Mouse (Mus musculus) adrenal gland, adult 18-20 months (tissue): ENCODE data around the gene Msi2. TPM values are rescaled to one million over a fixed set of nuclear protein-coding genes. Genes with fewer than 3 reads are reported as not detected.

Experiments used
- DNase-seq, 2 experiments: peaks; one replicate each; pipeline ENCODE4 v3.0.0; 2021 to 2022; ENCODE audit warnings: low spot score in 2 of 2
- long read RNA-seq, 2 experiments: library from polyadenylated mRNA; stranded (forward); transcript quantifications; one replicate each; pipeline ENCODE4 v2.0.0; 2021
- total RNA-seq, 2 experiments: library from RNA; stranded (reverse); gene quantifications; 1 replicate in 1 of 2; 2 replicates in 1 of 2; pipeline ENCODE4 v1.2.3; 2021

The Msi2 gene
- total RNA-seq: 100 to 1,000 TPM; 196 to 204 TPM
- long read RNA-seq, experiment 1, partial matches to known transcripts: 1 of 16 reads
- long read RNA-seq, experiment 1, other reads (novel, unspliced or antisense): 14 of 16 reads
- long read RNA-seq, experiment 2, full-length matches to known transcripts: 7 of 22 reads
- long read RNA-seq, experiment 2, partial matches to known transcripts: 3 of 22 reads
- long read RNA-seq, experiment 2, other reads (novel, unspliced or antisense): 12 of 22 reads

DNA sequence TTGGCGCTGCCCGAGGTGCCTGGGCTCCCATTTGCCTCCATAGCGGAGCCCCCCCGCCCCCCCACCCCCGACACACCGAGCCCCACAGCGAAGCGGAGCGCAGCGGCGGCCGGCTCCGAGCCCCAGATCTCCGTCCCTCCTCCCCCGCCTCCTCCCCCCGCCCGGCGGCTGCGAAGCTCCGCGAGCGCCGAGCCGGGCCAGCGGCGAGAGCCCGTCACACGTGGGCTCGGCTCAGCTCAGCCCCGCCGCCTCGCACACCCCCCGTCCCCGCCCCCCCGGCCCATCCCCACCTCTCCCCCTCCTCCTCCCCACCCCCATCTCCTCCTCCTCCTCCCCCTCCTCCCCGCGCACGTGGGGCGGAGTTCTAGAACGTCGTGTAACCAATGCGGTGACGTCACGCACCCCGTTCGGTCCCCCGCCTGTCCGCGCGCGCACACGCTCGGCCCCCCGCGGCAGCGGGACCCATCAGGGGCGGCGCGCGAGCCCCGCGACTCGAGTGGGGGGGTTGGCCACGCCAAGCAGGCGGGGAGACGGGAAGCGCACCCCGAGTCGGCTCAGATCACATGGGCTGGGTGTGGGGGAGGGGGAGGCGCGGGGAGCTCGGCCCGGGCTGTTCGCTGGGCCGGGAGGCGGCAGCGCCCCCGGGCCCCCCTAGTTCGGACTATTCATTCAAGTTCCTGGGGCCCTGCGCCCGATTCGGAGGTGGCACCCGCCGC, at the start of gene Msi2:
Gene Msi2 (minus strand): TSS at position 464 of the 716 bp plus-strand sequence.
- peak; percentile 88 to 90 for DNase-seq

DNA sequence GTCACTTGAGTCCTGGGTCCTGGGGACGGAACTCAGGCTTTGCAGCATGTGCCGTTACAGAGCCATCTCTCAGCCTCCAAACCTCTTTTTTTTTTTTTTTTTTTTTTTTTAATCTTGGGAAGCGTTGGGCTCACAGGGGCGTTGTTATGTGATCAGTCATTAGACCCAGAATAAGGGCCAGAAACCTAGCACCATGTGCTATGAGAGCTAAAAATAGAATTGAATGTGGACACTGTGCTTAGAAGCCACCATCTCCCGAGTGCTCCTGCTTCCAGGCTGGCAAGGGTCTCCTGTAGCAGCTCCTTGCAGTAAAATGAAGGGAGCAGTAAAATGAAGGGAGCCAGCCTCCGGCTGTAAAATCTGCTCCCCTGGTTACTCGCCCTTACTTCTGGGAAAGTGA, 47.3 kb upstream of the Msi2 start:
- DNase-seq: no peak

DNA sequence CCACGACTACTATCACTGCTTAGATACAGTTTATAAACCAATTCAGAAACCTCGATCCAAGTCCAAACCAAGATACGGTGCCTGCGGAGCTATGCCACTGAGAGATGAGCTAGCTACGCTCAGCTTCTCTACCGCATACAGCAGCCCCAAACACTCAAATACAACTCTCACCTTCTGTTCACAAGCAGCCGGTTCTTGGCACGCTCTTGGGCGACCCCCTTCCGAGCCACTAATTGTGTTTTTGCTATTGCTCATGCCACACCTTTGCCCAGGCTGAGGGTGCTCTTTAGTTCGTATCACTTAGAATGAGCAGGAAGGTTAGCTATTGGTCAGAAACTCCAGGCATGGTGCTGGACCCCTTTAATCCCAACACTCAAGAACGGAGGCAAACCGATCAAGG, 45.1 kb upstream of the Msi2 start:
- DNase-seq: no peak

DNA sequence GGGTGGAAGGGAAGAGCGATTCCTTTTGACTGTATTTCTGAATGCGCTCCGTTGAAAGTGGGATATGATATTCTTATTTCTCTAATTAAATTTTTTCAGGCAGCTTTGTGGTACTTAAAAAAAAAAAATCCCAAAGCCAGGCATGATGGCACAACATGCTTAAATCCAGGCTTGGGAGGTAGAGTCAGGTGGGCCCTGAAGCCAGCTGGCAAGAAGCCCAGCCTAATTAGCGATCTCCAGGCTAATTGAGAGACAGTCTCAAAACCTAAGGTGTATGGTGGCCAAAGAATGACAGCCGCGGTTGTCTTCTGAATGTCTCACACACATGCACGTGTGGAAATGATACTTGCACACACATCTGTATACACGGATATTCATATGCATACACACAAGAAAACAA, 41.2 kb upstream of the Msi2 start:
- DNase-seq: no peak

DNA sequence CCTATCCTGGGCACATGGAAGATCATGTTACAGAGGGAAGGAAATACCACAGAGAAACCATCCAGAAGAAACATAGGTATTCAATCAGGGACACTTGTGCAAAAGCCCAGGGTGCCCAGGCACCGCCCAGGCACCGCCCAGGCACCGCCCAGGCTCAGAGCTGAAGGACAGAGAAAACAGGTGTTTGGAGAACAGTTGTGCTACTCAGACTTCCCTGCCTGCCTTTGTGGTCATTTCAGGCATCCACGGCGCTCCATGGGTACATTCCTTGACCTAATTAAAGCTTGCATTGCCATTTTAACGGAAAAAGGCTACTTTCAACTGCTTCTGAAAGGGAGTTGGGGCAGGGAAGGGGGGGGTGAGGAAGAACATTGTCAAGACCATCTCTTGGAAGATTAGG, 40.1 kb upstream of the Msi2 start:
- no peak for DNase-seq

DNA sequence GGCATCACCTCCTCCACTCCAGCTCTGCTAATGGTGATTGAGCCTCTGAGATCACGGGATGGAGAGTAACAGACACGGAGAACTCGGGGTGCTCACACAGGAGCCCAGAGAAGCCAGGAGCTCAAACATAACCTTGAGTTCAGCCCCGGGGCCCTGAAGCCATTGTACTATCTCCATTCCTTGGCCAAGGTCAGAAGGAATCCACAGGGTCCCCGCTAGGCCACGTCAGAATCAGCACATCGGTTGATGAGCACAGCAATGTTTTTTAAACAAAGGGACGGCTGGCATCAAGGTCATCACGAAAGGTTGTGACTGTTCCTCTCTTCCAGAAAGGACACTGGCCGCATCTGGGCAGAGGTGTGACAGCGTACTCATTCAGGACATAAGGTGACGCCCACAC, 27.0 kb upstream of the Msi2 start:
- peak in 1 of 2 experiments; percentile 22 for DNase-seq

DNA sequence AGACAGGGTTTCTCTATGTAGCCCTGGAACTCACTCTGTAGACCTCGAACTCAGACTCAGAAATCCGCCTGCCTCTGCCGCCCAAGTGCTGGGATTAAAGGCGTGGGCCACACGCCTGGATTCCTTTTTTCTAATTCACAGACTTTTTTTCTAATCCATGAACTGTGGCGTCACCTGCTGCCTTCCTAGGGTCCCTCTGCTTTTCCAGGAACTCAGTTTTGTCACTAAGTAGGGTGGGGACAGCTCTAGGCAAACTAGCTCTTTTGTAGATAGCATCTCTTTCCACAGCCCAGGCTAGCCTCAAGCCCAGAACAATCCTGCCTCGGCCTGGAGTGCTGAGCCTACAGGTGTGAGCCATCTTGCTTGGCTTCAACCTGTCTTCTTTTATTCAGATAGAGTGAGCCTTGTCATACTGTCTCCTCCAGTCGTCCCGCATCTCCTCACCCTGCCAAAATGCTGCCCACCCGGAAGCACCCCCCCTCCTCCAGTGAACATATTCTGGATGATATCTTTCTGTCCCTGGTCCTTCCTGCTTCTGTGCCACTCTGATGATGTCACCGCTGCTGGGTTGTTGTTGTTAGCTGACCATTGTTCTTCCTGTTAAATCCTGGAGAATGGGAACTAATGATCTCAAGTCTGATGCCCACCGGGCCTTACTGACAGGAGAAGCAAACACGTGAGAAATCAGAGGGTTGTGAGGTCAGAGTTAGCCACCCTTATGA, 21.4 kb upstream of the Msi2 start:
- no peak for DNase-seq

DNA sequence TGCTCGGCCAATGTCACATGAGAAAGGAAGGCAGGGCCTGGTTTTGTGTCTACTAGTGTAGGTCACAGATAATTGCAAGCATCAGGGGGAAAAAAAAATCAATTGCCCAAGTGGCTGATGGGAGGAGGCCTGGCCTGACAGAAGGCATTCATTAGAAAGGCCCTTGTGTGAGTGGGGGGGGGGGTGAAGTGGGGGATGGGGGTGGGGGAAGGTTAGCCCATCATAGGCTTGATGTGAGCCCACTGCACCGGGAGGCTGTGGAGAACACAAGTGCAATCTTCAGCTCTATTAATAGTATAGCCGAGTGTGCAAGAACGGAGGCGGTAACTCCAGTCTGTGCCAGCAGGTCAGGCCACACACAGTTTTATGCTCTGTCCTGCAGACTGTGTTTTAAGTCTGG, 11.1 kb upstream of the Msi2 start:
- DNase-seq: no peak

DNA sequence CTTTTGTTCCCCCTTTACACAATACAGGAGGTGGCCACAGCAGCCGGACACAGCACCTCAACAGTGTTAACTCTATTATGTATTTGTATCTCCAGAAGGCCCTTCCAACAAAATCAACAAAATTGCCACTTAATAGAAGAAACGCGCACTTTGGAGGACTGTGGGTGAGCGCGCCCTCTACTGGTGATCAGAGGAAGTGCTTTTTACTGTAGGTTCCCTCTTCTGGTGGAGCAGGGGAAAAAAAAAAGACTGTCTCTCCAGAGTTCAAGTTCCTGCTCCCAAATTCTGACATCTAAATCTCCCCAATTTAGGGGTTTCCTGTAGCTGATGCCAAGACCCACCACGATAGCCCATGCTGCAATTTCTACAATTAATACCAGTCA, 10.2 kb upstream of the Msi2 start:
- peak; percentile 78 to 81 for DNase-seq

DNA sequence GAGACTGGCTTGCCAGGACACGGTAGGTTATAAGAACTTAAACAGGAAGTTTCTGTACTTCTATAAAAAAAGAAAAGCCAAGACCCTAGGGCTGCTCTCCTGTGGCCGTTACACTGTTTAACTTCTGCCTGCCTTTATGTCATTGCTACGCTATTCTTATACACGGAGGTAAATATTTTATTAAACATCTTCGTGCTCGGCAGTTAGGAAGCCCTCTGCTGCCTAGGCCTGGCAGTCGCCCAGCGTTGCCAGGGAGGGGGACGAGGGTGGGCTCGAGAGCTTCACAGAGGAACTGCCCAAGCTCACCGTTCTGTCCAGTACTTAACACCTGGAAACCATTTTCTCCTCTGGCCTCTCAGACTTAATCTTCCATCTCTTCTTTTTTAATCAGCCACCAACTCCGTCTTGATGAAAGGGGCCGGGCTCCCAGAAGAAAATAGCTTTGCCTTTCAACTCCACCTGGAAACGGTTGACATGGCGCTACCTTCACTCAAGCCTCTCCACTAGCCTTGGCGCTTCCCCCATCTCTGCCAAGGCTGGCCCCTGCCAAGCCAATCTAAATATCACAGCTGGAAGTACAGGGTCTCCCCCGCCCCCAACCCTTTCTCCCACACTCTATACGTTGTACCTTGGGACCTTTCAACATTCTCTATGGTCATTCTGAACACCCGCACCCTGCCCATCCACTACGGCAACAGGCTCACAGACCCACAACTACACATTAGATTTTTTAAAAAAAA, 9.6 kb upstream of the Msi2 start:
- DNase-seq: no peak

DNA sequence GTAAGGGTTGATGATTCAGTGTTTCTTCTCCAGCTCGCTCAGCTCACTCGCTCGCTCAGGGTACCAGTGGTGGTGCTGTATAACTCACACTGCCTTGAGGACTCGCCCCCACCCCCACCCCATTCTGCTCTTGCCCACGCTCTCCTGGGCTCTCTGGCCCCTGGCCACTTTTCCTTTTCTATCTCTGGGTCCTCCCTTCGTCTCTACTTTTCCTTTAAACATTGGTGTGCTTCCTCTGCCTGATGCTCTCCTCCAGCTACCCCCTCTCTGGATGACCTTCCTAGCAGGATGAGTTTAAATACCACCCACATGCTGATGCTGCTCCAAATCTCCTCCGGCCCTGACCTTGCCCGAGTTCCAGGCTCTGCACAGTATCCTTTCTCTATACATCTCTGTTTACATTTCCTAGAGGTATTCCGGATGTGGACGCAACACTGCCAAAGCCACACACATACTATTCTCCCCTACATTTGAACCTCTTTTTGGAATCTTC, 2.9 kb upstream of the Msi2 start:
- DNase-seq: no peak

DNA sequence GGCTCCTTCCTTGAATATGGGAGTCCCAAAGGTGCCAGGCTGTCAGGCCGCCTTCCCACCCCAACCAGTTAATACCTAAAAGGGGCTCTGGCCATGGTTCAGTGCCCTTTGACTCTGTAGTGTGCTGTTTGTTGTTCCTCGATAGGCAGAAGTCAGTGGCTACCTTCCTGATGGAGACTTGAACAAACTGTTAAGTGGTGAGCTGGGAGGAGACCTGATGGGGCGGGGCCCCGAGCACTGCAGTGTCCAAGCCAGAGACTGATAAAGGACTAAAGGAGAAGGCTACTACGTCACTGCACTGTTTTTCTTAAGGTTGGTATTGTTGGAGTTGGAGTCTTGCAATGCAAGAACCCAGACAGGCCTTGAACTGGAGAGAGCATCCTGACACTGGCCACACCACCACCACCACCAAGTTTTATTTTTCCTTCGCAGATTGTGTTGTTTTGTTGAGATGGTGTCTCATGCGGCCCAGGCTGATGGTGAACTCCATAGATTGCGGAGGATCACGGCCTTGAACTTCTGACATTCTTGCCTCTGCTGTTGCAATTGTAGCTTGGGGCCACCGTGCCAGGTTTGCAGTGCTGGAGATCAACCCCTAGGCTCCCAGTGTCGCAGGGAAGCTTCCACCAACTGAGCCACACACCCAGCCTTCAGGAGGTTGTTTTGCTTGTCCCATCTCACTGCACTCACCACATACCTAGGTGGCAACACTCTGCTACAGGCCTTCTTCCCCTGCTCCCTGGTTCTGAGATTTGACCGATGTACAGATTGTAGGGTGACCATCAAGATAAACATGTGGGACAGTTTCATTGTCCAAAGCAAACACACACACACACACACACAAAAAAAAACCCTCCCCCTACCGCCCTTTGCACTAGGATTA, 2.2 kb upstream of the Msi2 start:
- DNase-seq: no peak

DNA sequence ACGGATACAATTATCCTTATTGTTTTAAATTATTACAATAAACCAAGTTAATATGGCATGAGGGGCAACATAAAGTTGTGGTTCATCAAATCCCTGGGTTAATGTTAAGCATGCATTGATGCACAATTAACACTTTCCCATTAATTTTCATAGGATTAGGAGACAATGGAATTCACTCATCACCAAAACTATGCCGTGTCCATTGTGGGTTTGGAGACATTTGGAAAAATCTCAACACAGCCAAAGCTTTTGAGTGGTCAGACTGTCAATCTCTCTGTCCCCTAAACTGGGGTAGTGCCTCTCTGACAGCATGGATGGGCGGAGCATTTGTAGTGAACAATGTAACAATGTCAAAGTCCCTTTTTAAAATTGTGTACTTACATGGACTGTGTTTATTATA, 1.3 kb upstream of the Msi2 start:
- DNase-seq: no peak

DNA sequence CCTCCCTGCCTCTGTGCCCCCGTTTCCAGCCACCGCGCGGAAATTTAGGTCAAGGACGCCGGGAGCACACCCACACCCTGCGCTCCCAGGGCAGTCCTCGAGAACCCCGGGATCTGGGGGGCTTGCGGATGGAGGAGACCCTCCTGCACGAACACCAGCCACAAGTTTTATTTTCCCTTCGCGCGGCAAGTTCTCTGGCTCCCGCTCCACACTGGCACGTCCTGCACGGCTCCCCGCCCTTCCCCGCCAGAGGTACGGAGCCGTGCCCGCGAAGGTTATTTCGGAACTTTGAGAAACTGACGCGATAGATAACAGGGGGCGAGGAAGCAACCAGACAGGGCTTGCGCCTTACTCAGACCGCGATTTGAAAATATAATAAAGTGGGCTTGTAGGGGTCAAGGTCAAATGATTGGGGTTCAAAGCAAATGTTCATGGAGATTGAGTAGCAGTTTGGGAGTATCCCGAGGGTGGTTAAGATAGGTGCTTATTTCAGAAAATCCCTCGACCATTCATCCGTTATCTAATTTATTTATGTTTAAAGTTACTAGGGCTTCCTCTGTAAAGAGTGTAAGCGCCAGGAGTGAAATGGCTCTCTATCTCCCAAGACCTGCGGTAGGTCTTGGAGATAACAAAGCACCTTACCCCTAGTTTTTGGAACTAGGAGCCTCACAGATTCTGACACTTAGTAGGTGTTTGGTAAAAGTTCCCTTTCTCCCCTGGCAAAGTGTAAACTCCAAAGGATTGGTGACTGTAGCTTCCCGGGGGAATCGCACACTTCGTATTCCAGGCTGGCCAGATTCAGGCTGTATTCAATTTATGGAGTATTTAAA, 668 bp upstream of the Msi2 start:
- DNase-seq: peak in 1 of 2 experiments; percentile 76

DNA sequence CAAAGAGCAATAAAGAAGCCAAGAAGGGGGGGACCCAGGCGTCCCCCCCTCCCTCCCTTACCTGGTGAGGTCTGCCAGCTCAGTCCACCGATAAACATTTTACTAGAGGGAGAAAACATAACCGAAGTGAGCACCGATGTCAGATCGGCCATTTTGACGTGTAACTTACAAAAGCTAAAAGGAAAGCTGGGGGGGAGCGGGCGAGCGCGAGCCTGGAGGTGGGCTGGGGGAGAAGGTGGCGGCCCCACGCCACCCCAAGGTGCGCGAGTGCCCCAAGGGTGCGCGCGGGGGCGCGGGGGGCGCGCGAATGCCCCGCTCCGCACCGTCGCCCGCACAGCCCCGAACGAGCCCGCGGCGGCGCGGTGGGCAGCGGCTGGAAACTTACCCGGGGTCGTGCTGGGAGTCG, 666 bp downstream of the Msi2 start:
- no peak for DNase-seq

DNA sequence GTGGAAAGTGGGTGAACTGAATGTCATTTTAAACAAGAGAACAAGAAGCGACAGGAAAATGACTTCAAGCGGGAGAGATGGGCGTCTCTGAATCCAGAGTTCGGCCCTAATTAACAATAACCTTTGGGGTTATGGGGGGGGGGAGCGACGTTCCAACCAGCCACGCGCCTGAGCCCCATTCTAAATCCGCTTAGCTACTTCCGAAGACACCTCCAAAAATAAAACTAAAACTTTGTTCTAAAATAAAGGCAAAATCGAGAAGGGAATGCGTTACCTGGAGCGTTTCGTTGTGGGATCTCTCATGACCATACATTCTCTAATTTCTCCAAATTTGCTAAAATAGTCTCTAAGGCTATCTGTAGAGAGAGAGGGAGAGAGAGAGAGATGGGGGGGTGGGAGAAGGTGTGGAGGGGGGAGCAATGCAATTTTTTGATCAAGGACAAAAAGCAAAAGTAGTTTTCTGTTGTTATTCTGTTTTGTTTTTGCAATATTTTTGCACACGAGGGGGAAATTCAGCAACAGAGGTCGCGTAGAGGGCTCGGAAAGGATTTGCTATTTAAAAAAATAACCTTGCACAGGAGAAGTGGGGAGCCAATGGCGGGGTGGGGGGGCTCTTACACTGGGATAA, 1.2 kb downstream of the Msi2 start:
- no peak for DNase-seq

DNA sequence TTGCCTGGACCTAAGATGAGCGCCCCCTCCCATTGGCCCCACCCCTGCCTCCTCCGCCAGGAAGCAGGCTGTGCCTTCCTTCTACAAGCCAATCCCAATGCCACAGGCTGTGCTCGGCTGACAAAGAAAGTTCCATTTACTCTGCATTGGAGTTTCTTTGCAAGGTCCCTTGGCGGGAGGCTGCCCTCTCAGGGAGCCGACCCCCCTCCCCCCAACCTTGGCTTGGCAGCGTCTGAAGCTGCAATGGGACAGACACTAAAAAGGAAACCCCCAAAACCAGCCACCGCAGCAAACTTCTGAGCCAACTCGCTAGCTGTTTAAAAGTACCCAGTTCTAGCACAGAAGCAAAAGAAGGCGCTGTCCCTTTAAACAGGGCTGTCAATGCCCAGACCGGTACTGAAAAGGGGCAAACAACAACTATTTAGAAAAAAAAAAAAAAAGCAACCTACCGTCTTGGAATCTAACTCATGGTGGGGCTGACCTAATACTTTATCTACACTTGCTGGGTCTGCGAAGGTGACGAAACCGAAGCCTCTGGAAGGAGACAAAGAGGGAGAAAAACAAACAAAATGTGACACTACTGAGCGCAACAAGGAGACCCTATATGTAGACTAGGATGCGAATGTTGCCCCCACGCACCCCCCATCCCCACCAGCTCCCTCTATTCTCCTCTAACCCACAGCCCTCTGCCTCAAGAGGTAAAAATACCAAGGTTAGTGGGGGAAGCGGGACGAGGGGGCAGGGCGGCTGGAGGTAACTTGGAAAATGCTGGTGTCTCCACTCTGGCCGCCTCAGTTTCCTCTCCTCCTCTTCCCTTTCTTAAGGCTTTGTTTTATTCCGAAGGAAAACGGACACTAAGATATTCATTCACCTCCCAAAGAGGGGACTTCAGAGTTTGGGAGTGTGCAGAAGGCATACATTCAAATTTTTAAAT, 2.0 kb downstream of the Msi2 start:
- DNase-seq: peak; percentile 27 to 31

DNA sequence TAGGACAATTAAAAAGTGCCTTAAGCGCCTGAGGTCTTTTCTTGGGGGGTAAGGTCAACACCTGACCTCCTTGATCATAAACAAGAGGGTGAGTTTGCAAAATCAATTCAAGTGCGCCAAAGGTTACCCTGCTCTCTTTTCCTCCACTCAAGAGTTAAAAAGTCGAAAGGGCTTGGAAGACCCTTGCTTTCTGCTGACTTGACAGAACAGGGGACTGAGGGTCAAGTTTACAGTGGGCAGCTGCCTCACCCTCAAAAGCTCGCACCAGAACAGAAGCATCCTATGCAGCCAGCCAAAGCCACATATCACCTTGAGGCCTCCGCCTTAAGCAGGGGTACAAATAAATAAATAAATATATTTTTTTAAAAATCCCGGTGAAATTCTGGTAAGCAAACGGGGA, 3.0 kb downstream of the Msi2 start:
- no peak for DNase-seq
